In the genomic region with DNA sequence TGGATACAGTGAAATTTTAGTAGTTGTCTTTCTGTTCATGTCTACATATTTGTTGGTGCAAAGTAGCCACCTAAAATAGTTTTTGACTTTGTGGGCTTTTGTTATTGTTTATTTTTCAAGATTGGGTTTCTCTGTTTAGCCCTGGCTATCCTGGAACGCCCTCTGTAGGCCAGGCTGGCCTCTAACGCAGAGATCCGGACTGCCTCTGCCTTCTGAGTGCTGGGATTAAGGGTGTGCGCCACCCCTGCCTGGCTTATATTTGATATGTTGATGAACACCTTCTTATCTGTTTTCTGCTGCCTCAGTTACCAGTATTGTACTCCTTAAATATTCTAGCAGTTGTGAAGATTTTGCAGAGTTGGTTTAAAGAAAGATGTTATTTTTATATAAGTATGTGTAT, we compare ENCODE assay signal across 22 mouse cellular contexts. TPM values are rescaled to one million over a fixed set of nuclear protein-coding genes. Genes with fewer than 3 reads are reported as not detected.
DNase-seq lines count a peak whose midpoint lies in the region; ATAC-seq and TF ChIP-seq lines count a peak whose summit lies in the region.
"Had no signal": no experiment of that assay in that cellular context is flagged by ENCODE, and none has a peak within 500 bp of the region (broad histone marks: within the 10 kb centered on the region; RNA-seq: fewer than 3 reads in every experiment).

No protein-coding gene starts in this region.

- WGBS in liver, embryonic 13.5 days (ENCODE audit: insufficient replicate concordance) = 36% methylated on average over 4 of the region's 4 CpGs
- 47% methylated on average over 4 of the region's 4 CpGs for WGBS in liver, postnatal 0 days (ENCODE audit: insufficient replicate concordance)
- WGBS in forebrain, embryonic 10.5 days = 90% methylated on average over 4 of the region's 4 CpGs
- 97% methylated on average over 4 of the region's 4 CpGs for WGBS in heart, adult 2 months
- 88% methylated on average over 4 of the region's 4 CpGs for WGBS in lung, postnatal 0 days

- no peak overlapping the region for H3K27ac ChIP-seq in ES-Bruce4 (ENCODE audit: insufficient read depth, low read length)
- H3K27ac ChIP-seq in liver, embryonic 13.5 days = no peak overlapping the region
- H3K27ac ChIP-seq in liver, postnatal 0 days (ENCODE audit: low read depth) = no peak overlapping the region
- no peak overlapping the region for H3K27ac ChIP-seq in forebrain, embryonic 10.5 days
- H3K27ac ChIP-seq in heart, adult 2 months = no peak overlapping the region
- H3K27ac ChIP-seq in lung, postnatal 0 days (ENCODE audit: low read length) = no peak overlapping the region
- H3K27ac ChIP-seq: embryonic facial prominence, embryonic 15.5 days; forebrain, embryonic 15.5 days; hindbrain, embryonic 15.5 days had no signal

- ATAC-seq in erythroid progenitor cell, adult 5-6 weeks (replicated peaks; ENCODE audit: low FRiP score, poor library complexity, severe bottlenecking) = peak; percentile 53; the same call in 1 of the 2 replicates
- peak; percentile 82 for ATAC-seq in liver, embryonic 13.5 days (ENCODE audit: low read depth)
- ATAC-seq in liver, postnatal 0 days = 0 out of 2 replicates have a peak, but pooled peaks have one; percentile 31
- no peak for ATAC-seq in lung, postnatal 0 days
- ATAC-seq: activated CD4-positive, CD25-positive, alpha-beta regulatory T cell, adult 4 months; CD4-positive, CD25-positive, alpha-beta regulatory T cell, adult 4 months; forebrain, embryonic 15.5 days; Patski had no signal

- no peak overlapping the region for H3K4me2 ChIP-seq in liver, embryonic 13.5 days
- no peak overlapping the region for H3K4me2 ChIP-seq in liver, postnatal 0 days (ENCODE audit: low read depth, low read length)
- no peak overlapping the region for H3K4me2 ChIP-seq in lung, postnatal 0 days (replicated peaks; ENCODE audit: low read depth, low read length)
- H3K4me2 ChIP-seq: embryonic facial prominence, embryonic 15.5 days; forebrain, embryonic 15.5 days; hindbrain, embryonic 15.5 days had no signal

- TF ChIP-seq POLR2A in ES-Bruce4 (IDR thresholded peaks at IDR 0.05; ENCODE audit: insufficient read depth, low read length) = no peak
- TF ChIP-seq POLR2A in heart, adult 2 months (IDR thresholded peaks at IDR 0.05; ENCODE audit: insufficient read depth, low read depth, low read length) = no peak

- intact Hi-C loops in heart, adult 2 months (cut with DNase I) = loop anchor here (5.0 kb wide), 1 partner anchor 430 kb away; no protein-coding TSS in a partner anchor

- no peaks in the 10 kb centered on the region for H3K4me1 ChIP-seq in ES-Bruce4 (ENCODE audit: control insufficient read depth, insufficient read depth, low read length)
- H3K4me1 ChIP-seq in liver, embryonic 13.5 days (replicated peaks) = peaks cover 32% of the 10 kb centered on the region
- H3K4me1 ChIP-seq in liver, postnatal 0 days (ENCODE audit: insufficient read depth) = peaks cover 8% of the 10 kb centered on the region
- H3K4me1 ChIP-seq in forebrain, embryonic 10.5 days = peaks cover 4% of the 10 kb centered on the region; the same call in 1 of the 2 replicates
- peaks cover 3% of the 10 kb centered on the region for H3K4me1 ChIP-seq in heart, adult 2 months (ENCODE audit: control insufficient read depth, insufficient read depth, low read length)
- no peaks in the 10 kb centered on the region; the same call in 1 of the 2 replicates for H3K4me1 ChIP-seq in lung, postnatal 0 days (ENCODE audit: insufficient read depth, low read depth, low read length)
- H3K4me1 ChIP-seq: hindbrain, embryonic 15.5 days had no signal

- no peaks in the 10 kb centered on the region for H3K9me3 ChIP-seq in ES-Bruce4 (replicated peaks; ENCODE audit: control insufficient read depth, insufficient read depth, low read length, poor library complexity, severe bottlenecking)
- H3K9me3 ChIP-seq in liver, embryonic 13.5 days (replicated peaks) = no peaks in the 10 kb centered on the region
- no peaks in the 10 kb centered on the region for H3K9me3 ChIP-seq in liver, postnatal 0 days (ENCODE audit: low read length)
- no peaks in the 10 kb centered on the region for H3K9me3 ChIP-seq in forebrain, embryonic 10.5 days
- no peaks in the 10 kb centered on the region for H3K9me3 ChIP-seq in lung, postnatal 0 days (ENCODE audit: low read length)
- H3K9me3 ChIP-seq: embryonic facial prominence, embryonic 15.5 days; forebrain, embryonic 15.5 days; heart, embryonic 13.5 days; hindbrain, embryonic 15.5 days had no signal

- H3K36me3 ChIP-seq in ES-Bruce4 (ENCODE audit: control insufficient read depth, insufficient read depth, low read length, poor library complexity, severe bottlenecking) = no peaks in the 10 kb centered on the region
- H3K36me3 ChIP-seq in liver, embryonic 13.5 days = no peaks in the 10 kb centered on the region
- H3K36me3 ChIP-seq in liver, postnatal 0 days (replicated peaks; ENCODE audit: insufficient read depth, low read length) = no peaks in the 10 kb centered on the region; the same call in 1 of the 2 replicates
- no peaks in the 10 kb centered on the region for H3K36me3 ChIP-seq in forebrain, embryonic 10.5 days (replicated peaks)
- peaks cover 5% of the 10 kb centered on the region for H3K36me3 ChIP-seq in heart, adult 2 months (ENCODE audit: control insufficient read depth, insufficient read depth, low read length)
- no peaks in the 10 kb centered on the region for H3K36me3 ChIP-seq in lung, postnatal 0 days (ENCODE audit: insufficient read depth, low read length)
- H3K36me3 ChIP-seq: embryonic facial prominence, embryonic 15.5 days; forebrain, embryonic 15.5 days; heart, embryonic 13.5 days; hindbrain, embryonic 15.5 days had no signal

- no peak overlapping the region for H3K4me3 ChIP-seq in ES-Bruce4 (ENCODE audit: low read depth, low read length)
- H3K4me3 ChIP-seq in liver, embryonic 13.5 days (replicated peaks) = no peak overlapping the region
- H3K4me3 ChIP-seq in liver, postnatal 0 days (ENCODE audit: low read depth, low read length) = no peak overlapping the region
- H3K4me3 ChIP-seq in forebrain, embryonic 10.5 days = no peak overlapping the region
- H3K4me3 ChIP-seq in heart, adult 2 months = no peak overlapping the region
- H3K4me3 ChIP-seq in lung, postnatal 0 days (ENCODE audit: low read depth, low read length) = no peak overlapping the region
- H3K4me3 ChIP-seq: embryonic facial prominence, embryonic 15.5 days; forebrain, embryonic 15.5 days; heart, embryonic 13.5 days; hindbrain, embryonic 15.5 days had no signal

- no peak for TF ChIP-seq EP300 in ES-Bruce4 (IDR thresholded peaks at IDR 0.05; ENCODE audit: insufficient read depth, low read depth, low read length)
- TF ChIP-seq EP300 in liver, postnatal 0 days (IDR thresholded peaks at IDR 0.05; ENCODE audit: low read depth) = no peak
- no peak for TF ChIP-seq EP300 in heart, adult 2 months (IDR thresholded peaks at IDR 0.05; ENCODE audit: insufficient read depth, low read depth, low read length)
- TF ChIP-seq EP300 in lung, postnatal 0 days (IDR thresholded peaks at IDR 0.05) = no peak

- TF ChIP-seq CTCF in ES-Bruce4 (IDR thresholded peaks at IDR 0.05; ENCODE audit: low read depth, low read length) = peak; percentile 32
- TF ChIP-seq CTCF in liver, postnatal 0 days (IDR thresholded peaks at IDR 0.05; ENCODE audit: low read depth) = peak; percentile 53
- TF ChIP-seq CTCF in heart, adult 2 months (IDR thresholded peaks at IDR 0.05) = no peak
- TF ChIP-seq CTCF in lung, postnatal 0 days (IDR thresholded peaks at IDR 0.05) = no peak

- H3K79me2 ChIP-seq in heart, adult 2 months (replicated peaks; ENCODE audit: control insufficient read depth, insufficient read depth, low read length) = peaks cover 5% of the 10 kb centered on the region

- DNase-seq in liver, embryonic 13.5 days = peak; percentile 46
- no peak for DNase-seq in liver, postnatal 0 days
- DNase-seq in embryo, embryonic 10 days (ENCODE audit: low spot score) = no peak
- DNase-seq in forebrain, embryonic 10.5 days (ENCODE audit: extremely low spot score, low spot score) = no peak
- no peak for DNase-seq in heart, adult 2 months
- DNase-seq in lung, postnatal 0 days (ENCODE audit: low spot score) = no peak
- DNase-seq: adrenal gland, postnatal 14 days; B cell, adult 2 months; cerebellum, adult 18-20 months; cerebellum, adult 9-11 months; embryo, embryonic 11 days; gastrocnemius, postnatal 14 days; heart, postnatal 36 days had no signal

- H3K9ac ChIP-seq in ES-Bruce4 (ENCODE audit: low read depth, poor library complexity, severe bottlenecking) = no peak overlapping the region
- H3K9ac ChIP-seq in liver, embryonic 13.5 days = no peak overlapping the region
- H3K9ac ChIP-seq in liver, postnatal 0 days (replicated peaks) = no peak overlapping the region
- H3K9ac ChIP-seq in heart, adult 2 months (ENCODE audit: low read depth, low read length) = no peak overlapping the region
- no peak overlapping the region for H3K9ac ChIP-seq in lung, postnatal 0 days (replicated peaks; ENCODE audit: low read depth)
- H3K9ac ChIP-seq: embryonic facial prominence, embryonic 15.5 days; forebrain, embryonic 15.5 days; heart, embryonic 13.5 days; hindbrain, embryonic 15.5 days had no signal

- no peaks in the 10 kb centered on the region for H3K27me3 ChIP-seq in ES-Bruce4 (ENCODE audit: control insufficient read depth, insufficient read depth, low read length, poor library complexity, severe bottlenecking)
- H3K27me3 ChIP-seq in liver, embryonic 13.5 days = no peaks in the 10 kb centered on the region
- H3K27me3 ChIP-seq in liver, postnatal 0 days (ENCODE audit: insufficient read depth, low read length) = no peaks in the 10 kb centered on the region
- H3K27me3 ChIP-seq in forebrain, embryonic 10.5 days (ENCODE audit: poor library complexity, severe bottlenecking) = no peaks in the 10 kb centered on the region
- no peaks in the 10 kb centered on the region for H3K27me3 ChIP-seq in heart, adult 2 months (ENCODE audit: control insufficient read depth, insufficient read depth, low read length)
- H3K27me3 ChIP-seq in lung, postnatal 0 days (replicated peaks; ENCODE audit: insufficient read depth, low read length) = no peaks in the 10 kb centered on the region
- H3K27me3 ChIP-seq: embryonic facial prominence, embryonic 15.5 days; forebrain, embryonic 15.5 days; heart, embryonic 13.5 days; hindbrain, embryonic 15.5 days; Patski had no signal

RNA-seq across cellular contexts. Expression of a gene that starts 10.6 kb away (rescaled TPM):
- polyA plus RNA-seq in ES-Bruce4 (2011; ENCODE audit: insufficient read depth, insufficient read length, low read depth, missing spikeins) = 16.4 and 20.1 TPM in 2 replicates
- 18.7 and 32.7 TPM in 2 replicates for total RNA-seq in erythroid progenitor cell, adult 5-6 weeks (2015; ENCODE audit: low replicate concordance)
- total RNA-seq in erythroid progenitor cell, adult 5-6 weeks (2017; ENCODE audit: low replicate concordance) = 31.3 and 38.6 TPM in 2 replicates
- 7.8 and 10.8 TPM in 2 replicates for polyA plus RNA-seq in liver, embryonic 13.5 days (2015; fragmentation: Nextera tagmentation; extraction: Ambion mirVana)
- 4.7 and 5.6 TPM in 2 replicates for polyA plus RNA-seq in liver, postnatal 0 days (2015; fragmentation: Nextera tagmentation; extraction: Ambion mirVana)
- polyA plus RNA-seq in forebrain, embryonic 10.5 days (2016; fragmentation: Nextera tagmentation; extraction: Ambion mirVana) = 31.2 and 31.6 TPM in 2 replicates
- 10 to 100 TPM; 26.0 to 27.2 TPM for total RNA-seq in heart, adult 2 months (2021)
- polyA plus RNA-seq in heart, adult 2 months (2012; rRNA removed) = 2.9 and 6.6 TPM in 2 replicates
- 15.5 and 20.6 TPM in 2 replicates for polyA plus RNA-seq in lung, postnatal 0 days (2015; fragmentation: Nextera tagmentation; extraction: Ambion mirVana)

Comparison
In these comparisons a context has a peak if more than half of its experiments do, and no peak if none do; other contexts are left out.
1. CTCF ChIP-seq: peak in ES-Bruce4 (single experiment) and liver, postnatal 0 days (single experiment); none in heart, adult 2 months (single experiment) and lung, postnatal 0 days (single experiment).